Mouse (Mus musculus): ENCODE measurements around the gene Atrip. TPM values are rescaled to one million over a fixed set of nuclear protein-coding genes. Genes with fewer than 3 reads are reported as not detected.

The Atrip gene
- total RNA-seq, 2 experiments from 2014 or later = 9.5 to 9.7 TPM

DNA sequence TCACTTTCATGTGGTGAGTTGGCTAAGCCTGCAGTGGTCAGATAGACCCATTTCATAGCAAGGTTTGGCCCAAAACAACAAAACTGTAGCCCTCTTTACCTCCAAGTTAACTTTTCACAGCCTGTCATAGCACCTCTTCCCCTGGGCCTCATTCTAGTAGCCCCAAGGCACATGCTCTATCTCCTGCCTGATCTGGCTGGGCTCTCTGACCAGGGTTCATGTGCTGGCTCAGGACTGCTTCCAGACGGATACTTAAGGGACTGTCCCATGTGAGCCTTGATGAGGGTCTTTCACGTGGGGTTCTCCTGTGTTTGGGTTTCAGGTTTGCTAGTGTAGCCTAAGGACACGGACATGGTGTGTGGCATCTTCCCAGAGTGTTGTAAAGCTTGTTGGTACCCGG is 34.2 kb downstream of the Atrip start:
- ATAC-seq (ENCODE audit: poor library complexity, severe bottlenecking) = no peak

DNA sequence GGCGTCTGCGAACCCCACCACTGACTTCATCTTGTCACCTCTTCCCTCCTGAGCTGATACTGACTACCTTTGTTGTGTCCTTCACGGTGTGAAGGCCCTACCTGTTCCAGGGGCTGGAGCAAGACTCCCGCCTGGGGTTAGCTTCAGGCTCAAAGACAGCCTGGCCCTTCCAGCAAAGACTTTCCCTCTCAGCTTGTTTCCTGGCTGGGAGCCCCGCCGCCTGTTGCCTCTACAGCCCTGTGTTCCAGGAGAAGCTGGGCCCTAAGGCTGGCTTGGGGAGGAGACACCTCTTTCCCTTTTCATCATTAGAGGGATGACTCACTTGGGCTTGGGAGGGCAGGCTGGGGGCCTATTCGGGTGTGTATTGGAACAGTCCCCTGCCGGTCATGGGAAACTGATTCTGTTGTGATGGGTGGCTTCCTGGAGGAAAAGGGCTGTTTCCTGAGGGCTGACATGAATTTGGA is 35.0 kb downstream of the Atrip start:
- ATAC-seq (ENCODE audit: poor library complexity, severe bottlenecking) = peak; percentile 53

DNA sequence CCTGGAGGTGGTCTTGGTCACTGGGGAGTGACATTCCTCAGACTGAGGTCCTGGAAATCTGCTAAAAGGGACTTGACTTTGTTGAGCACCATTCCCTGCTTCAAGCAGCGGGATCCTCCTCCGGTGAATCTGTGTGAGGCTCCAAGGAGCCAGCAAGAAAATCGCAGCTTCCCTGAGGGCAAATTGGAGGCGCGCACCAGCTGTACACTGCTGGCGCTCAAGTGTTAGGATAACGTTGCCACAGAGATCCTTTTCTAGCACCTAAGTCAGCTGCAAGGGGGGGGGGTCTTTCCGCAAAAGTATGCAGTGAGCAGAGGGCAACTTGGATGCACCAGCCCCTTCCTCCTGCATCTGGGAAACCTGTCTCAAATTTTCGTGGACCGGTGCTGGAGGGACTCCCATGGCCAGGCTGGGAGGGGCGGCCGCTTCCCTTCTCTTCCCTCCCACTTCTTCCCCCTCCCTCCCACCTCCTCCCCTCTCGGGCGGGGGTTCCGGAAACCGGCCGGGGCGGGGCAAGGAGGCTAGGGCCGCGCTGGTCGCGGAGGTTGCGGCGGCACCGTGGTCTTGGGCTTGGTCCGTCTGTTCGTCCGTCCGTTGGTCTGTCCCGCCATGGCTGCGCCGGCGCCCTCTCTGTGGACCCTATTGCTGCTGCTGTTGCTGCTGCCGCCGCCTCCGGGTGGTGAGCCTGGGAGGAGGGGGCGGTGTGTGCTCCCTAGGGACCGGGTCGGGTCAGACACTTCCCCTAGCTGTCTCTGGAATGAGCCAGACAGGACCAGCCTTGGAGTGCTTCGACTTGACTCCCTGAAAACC is 35.6 kb downstream of the Atrip start, which contains the start of gene Shisa5:
Shisa5 (plus strand) TSS at position 480 of the 810 bp plus-strand sequence.
- ATAC-seq (ENCODE audit: poor library complexity, severe bottlenecking) = peak; percentile 99

DNA sequence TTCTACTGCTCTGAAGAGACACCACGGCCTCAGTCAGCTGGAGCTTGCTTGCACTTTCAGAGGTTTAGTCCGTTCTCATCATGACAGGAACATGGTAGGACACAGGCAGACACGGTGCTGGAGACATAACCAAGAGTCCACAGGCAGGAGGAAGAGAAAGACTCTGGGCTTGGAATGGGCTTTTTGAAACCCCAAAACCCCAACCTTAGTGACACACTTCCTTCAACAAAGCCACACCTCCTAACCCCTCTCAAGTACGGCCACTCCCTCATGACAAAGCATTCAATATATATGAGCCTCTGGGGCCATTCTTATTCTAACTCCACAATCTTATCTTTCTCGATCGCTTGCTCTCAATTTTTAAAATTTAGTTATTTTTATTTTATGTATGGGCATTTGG is 41.5 kb downstream of the Atrip start:
- peak; percentile 92 for ATAC-seq (ENCODE audit: poor library complexity, severe bottlenecking)

DNA sequence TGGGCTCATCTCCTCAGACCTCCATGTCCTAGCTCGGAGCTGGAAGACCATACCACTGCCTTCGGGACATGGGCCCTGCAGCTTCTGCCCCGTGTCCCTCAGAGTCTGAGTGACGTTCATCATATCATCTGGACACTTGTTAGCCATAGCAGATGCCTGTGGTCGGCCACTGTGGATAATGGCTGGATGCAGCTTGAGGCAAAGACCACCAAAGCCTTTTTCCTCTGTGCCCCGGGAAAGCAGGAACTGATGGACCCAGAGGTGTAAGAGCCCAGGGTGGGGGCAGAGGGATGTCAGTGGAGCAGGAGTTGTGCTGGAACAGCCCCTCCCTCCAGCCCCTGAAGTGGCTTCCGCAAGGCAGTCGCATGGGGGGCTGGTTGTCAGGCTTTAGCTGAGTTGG is 42.2 kb downstream of the Atrip start:
- no peak for ATAC-seq (ENCODE audit: poor library complexity, severe bottlenecking)

DNA sequence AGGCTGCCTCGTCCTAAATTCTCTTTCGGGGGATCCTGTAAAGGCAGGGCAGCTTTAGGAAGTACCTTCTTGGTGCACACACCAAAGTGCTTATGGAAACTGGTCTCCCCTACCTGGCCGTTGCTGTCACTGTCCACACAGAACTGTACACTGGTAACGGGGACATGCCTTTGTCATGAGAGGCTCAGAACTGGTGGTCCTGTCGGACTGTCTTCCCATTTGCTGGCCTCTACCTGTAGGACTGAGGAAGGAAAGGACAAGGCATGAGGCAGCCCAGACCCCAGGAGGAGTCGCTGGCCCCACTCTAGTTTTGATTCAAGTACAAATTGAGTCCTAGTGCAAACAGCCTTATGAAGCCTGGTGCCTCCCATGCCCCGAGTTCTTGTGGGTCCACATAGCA is 42.9 kb downstream of the Atrip start:
- ATAC-seq (ENCODE audit: poor library complexity, severe bottlenecking) = no peak

DNA sequence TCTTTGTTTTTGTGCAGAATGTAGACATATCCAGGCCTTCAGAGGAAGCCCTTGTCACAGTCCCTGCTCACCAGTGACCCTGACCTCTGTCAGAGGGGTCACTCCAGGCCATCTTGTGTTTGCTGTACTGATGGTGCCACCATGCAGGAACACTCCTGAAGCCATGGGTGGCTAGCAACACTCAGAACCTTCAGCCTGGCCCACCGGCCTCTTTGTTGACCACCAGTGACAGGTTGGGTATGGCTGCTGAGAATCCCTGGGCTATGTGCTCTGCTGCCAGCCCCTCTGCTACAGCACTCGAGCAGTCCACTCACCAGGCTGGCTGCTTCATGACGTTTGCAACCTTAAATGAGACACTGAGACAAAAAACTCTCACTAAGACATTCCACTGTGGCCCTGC is 43.6 kb downstream of the Atrip start:
- ATAC-seq (ENCODE audit: poor library complexity, severe bottlenecking) = no peak

DNA sequence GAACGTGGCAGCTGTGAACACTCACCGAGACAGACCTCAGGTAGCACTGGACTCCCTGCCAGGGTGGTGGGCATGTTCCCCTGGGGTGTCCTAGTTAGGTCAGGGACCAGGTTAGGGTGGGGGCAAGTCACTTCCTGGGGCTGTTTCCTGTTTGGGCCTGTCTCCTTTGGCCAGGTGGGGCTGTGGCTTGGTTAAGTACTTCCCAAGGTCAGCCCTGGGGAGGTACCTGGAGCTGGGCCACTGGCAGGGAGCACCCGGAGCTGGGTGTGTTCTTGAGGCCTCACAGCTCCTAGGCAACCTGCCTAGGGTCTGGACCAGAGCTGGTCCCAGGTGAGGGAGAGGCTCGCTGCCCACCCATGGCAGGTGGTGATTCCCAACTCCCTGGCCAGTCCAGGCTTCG is 45.0 kb downstream of the Atrip start:
- ATAC-seq (ENCODE audit: poor library complexity, severe bottlenecking) = no peak

DNA sequence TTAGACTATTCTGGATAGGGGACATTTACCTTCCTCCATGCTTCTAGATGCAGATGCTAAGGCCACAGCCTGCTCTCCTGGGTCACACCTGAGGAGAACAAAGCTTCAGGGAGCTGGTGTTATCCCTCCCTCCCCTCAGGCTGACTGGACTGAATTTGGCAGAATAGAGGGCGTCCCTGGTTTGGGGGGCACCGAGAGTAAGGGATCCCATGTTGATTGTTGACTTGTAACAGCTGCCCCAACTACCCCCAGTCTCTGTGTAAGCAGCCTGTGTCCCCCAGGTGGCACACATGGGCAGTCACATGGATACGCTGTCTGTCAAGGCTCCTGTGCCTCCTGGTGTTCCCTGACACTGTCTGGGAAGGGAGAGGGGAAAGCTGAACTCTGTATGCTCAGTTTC is 45.5 kb downstream of the Atrip start:
- ATAC-seq (ENCODE audit: poor library complexity, severe bottlenecking) = no peak

DNA sequence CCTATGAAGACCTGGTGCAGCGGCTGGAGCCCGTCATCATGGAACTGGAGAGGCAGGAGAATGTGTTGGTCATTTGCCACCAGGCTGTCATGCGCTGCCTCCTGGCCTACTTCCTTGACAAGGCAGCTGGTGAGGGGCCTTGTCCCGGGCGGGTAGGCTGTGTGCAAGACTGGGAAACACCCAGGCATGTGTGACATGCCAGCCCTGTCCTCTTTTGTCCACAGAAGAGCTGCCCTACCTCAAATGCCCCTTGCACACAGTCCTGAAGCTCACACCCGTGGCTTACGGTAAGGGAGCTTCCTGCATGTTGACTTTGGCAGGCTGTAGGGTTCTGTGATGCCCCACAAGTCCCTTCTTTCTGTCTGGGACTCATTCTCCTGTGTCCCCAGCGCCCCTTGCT is 46.4 kb downstream of the Atrip start:
- ATAC-seq (ENCODE audit: poor library complexity, severe bottlenecking) = no peak

DNA sequence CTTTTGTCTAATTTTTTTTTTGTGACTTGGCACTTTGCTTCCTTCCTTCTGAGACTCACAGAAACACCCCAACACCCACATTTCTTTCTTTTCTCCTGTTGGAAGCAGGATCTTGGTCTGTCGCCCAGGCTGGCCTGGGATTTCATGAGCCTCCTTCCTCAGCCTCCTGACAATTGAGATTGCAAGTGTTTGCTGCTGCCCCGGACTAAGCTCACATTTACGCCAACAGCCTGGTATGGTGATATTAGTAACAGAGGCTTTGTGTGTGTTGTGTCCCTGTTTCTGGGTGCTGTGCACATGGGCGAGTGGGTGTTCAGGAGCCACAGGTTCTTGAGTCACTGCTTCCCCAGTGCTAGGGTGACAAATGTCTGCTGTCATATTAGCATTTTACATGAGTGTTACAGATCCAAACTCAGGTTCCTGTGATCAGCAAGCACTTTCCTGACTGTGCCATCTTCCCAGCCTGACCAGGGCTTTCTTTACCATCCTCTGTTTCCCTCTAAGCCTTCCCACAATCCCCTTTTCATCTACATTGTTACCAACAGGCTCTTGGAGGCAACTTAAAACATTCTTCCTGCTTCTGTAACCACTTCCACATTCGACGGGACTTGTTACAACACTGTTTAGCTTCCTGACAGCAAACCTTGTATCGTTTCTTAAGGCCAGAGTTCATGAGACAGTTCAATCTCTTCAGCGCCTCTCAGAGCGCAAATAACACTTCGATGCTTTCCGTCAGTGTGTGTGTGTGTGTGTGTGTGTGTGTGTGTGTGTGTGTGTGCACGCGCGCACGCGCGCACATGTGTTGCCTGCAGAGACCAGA is 50.8 kb downstream of the Atrip start:
- peak; percentile 84 for ATAC-seq (ENCODE audit: poor library complexity, severe bottlenecking)

DNA sequence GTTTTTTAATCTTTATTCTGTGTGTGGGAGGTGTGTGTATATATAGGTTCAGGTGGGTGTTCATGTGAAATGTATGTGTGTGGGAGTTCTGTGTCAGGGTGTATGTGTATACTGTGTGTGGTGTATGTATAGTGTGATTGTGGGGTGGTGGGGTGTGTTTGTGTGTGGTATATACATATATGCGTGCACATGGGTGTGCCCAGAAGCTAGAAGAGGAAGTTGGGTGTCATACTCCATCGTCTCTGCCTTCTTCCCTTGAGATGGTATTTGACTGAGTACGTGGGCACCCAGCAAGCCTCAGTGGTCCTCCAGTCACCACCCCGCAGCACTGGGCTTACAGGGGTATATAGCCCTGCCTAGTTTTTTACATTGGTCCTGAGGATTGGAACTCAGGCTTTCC is 52.5 kb downstream of the Atrip start:
- peak; percentile 77 for ATAC-seq (ENCODE audit: poor library complexity, severe bottlenecking)

DNA sequence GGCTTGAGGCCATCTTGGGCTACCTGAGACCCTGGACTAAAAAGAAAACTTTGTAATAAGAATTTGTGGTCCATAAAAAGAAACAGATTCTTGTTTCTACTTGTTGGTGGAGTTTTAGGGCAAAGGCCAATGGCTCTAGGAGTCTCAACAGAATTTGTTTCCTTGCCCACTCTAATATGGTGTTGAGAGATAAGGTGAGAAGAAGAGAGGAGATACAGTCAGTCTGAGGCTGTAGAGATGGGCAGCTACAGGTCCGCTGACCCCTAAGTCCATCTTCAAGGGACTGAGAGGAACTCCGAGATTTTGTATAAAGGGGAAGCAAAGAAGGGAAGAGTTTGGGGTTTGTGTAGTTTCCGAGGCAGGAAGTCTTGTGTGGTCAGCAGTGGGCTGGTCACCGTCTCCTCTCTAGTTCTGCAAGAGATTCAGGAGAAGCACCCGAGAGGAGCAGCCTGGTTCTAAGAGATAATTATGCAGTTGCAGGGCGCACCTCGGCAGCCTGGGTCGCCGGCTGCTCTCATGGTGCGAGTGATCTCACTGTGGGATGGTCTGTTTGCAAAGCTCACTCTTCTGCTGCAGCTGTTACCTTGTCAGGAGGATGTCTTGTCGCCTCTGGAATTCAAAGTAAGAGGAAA is 56.8 kb downstream of the Atrip start:
- peak; percentile 79 for ATAC-seq (ENCODE audit: poor library complexity, severe bottlenecking)

DNA sequence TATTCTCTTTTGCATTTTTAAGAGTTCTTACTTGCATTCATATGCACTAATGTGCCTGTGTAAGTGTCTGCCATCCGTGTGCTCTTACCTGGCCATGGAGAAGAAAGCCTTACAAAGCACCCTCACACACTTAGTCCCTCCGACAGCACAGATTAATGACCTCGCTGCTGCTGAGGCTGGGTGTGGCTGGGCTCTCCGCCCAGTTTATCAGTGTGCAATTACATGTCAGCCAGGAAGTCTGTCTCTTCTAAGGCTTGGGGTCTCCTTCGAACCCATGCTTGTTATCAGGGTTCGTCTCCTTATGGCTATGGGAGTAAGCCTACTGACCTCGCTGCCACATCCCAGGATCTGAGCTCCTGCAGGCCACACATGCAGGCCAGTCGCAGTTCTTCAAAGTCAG is 58.5 kb downstream of the Atrip start:
- no peak for ATAC-seq (ENCODE audit: poor library complexity, severe bottlenecking)

DNA sequence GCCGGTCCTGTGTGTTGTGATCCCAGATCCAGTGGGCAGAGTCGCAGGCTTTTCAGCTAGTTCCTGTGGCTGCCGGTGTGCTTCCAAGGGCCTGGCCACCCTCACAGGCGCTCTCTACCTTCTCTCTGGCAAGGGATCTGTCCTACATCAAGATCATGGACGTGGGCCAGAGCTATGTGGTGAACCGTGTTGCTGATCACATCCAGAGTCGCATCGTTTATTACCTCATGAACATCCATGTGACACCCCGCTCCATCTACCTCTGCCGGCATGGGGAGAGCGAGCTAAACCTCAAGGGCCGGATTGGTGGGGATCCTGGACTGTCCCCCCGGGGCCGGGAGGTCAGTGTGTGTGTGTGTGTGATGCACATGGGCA is 63.6 kb downstream of the Atrip start:
- no peak for ATAC-seq (ENCODE audit: poor library complexity, severe bottlenecking)

DNA sequence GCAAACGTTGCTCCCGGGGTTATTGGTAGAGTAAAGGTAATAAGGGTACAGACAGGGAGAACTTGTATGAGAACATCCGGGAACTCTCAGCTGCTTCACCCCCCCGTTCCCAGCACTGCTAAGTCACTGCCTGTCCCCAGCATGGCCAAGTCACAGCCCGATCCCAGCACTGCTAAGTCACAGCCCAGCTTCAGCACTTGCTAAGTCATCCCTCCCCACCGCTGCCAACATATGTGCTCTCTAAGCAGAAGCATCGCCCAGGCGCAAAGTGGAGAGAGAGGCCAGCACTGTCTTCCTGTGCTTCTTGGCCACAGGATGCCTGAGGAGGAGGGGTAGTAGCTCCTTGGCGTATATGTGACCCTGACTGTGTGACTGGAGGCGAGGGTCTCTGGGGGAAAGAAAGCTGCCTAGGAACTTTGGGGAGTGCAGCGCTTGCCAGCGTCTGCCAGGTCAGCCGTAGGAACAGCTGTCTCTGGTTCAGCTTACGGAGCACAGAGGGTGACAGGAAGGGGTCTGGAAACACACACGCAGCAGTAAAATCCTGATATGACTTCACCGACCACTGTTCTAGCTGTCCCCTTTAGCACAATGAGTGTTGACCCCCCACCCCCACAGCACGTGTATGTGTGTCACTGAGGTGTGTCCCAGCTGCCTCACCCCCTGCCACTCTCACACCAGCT is 64.1 kb downstream of the Atrip start:
- ATAC-seq (ENCODE audit: poor library complexity, severe bottlenecking) = peak; percentile 98

DNA sequence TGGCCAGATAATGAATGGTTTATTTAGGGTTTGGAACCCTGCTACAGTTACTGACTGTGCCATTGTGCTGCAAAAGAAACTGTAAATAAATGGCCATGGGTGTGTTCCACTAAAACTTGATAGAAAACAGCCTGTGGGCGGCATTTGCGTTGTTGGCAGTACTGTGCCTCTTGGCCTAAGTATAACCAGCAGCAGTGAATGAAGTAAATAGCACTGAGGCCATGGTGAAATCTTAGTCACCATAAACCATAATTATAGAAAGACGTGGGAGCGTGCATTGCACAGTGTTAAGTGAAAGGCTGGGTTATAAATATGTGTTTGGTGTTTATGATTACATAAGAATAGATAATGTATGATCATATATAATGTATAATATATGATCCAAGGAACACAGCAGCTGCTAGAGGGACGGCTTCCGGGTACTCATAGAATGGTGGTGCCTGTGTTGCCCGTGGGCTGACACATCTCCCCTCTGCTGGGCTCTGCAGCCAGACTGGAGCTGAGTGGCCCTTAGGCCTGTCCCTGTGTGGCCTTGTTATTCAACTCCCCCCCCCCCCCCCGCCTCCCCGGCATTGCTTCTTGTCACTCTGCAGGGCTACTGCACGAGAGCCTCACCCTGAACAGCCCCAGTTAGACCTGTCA is 64.8 kb downstream of the Atrip start:
- no peak for ATAC-seq (ENCODE audit: poor library complexity, severe bottlenecking)

DNA sequence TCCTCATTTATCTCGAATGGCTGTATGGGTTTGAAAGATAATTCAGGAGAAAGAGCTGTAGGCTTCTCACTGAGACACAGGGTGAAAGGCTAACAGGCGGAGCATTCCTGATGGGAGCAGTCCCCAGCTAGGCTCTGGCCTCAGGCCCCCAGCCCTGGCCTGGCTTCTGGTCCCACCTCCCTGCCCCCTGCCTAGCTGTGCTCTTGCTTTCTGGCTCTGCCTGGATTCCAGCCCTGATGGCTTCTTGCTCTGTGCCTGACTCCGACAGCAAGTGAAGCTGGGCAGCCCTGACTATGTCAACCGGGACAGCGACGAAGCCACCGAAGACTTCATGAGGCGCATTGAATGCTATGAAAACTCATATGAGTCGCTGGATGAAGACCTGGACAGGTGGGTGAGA is 65.8 kb downstream of the Atrip start:
- ATAC-seq (ENCODE audit: poor library complexity, severe bottlenecking) = no peak
